Mouse (Mus musculus): ENCODE data around the gene Kcnk18. TPM values are rescaled to one million over a fixed set of nuclear protein-coding genes. Genes with fewer than 3 reads are reported as not detected.

Kcnk18 gene
- polyA plus RNA-seq, 1 experiment = not detected

DNA sequence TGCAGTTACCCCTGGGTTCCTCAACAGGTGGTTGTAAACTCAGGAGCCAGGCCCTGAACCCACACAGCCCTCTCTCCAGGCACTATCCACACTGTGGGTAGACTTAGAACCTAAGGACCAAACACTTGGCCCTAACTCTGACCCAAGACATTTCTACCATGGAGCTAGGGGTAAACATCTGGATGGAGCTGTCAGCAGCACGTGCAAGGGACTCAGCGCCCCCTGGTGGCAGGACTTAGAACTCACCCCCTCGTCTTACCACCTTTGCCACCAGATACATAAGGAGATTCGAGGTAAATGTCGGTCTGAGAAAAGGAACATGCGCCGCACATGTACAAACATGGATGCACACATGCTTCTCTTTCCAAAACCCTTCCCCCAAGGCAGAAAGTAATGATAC is 20.9 kb upstream of the Kcnk18 start:
- no peak overlapping the region for H3K4me3 ChIP-seq (ENCODE audit: insufficient read depth, poor library complexity, severe bottlenecking)
- no peaks in the 10 kb centered on the region for H3K36me3 ChIP-seq (ENCODE audit: control insufficient read depth, insufficient read depth)
- H3K79me3 ChIP-seq (ENCODE audit: low read depth) = no peaks in the 10 kb centered on the region
- H3K27me3 ChIP-seq (ENCODE audit: control insufficient read depth, insufficient read depth, insufficient read length) = peaks cover 14% of the 10 kb centered on the region
- TF ChIP-seq USF1 (IDR thresholded peaks at IDR 0.05; ENCODE audit: low read depth) (no peak), MAX (IDR thresholded peaks at IDR 0.05) (peak; percentile 55), CTCF (IDR thresholded peaks at IDR 0.05; ENCODE audit: control insufficient read depth, insufficient read depth, insufficient read length) (peak; percentile 55)
- no peak overlapping the region for H3ac ChIP-seq (ENCODE audit: control insufficient read depth, insufficient read length, low read depth)
- H3K79me2 ChIP-seq (ENCODE audit: control insufficient read depth, insufficient read depth) = no peaks in the 10 kb centered on the region

DNA sequence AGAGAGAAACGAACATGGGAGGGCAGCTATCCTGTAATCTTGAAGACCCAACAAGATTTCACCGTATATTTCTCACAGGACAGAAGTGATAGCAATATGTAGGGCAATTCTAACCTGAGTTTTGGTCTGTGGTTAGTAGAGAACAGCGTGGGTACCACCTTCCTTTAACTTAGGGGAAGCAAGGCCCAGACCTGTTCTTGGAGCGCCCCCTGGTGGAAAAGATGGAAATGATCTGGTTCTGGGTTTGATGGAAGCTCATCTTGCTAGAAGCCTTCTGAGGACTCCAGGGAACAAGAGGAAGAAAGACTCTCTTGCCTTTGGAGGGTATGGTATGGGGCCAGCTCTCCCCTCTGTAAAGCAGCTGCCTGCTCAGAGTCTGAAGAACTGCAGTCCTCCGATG is 10.5 kb upstream of the Kcnk18 start:
- Histone ChIP-seq H3K4me3 (ENCODE audit: insufficient read depth, poor library complexity, severe bottlenecking) (no peak overlapping the region), H3K79me2 (ENCODE audit: control insufficient read depth, insufficient read depth) (no peaks in the 10 kb centered on the region), H3K36me3 (ENCODE audit: control insufficient read depth, insufficient read depth) (no peaks in the 10 kb centered on the region), H3ac (ENCODE audit: control insufficient read depth, insufficient read length, low read depth) (no peak overlapping the region), H3K79me3 (ENCODE audit: low read depth) (no peaks in the 10 kb centered on the region), H3K27me3 (ENCODE audit: control insufficient read depth, insufficient read depth, insufficient read length) (peaks cover 7% of the 10 kb centered on the region)
- TF ChIP-seq MYOG (IDR thresholded peaks at IDR 0.05; ENCODE audit: control insufficient read depth, extremely low read depth, insufficient read length) = no peak
- TF ChIP-seq MYOD1 (IDR thresholded peaks at IDR 0.05; ENCODE audit: control insufficient read depth, insufficient read length, low read depth) = no peak
- peak; percentile 34 for TF ChIP-seq CTCF (IDR thresholded peaks at IDR 0.05; ENCODE audit: control insufficient read depth, insufficient read depth, insufficient read length)
- no peak for TF ChIP-seq FOSL1 (IDR thresholded peaks at IDR 0.05; ENCODE audit: insufficient read depth, low read length, poor library complexity, severe bottlenecking)
- TF ChIP-seq CEBPB (IDR thresholded peaks at IDR 0.05; ENCODE audit: low read depth) = no peak
- TF ChIP-seq USF1 (IDR thresholded peaks at IDR 0.05; ENCODE audit: low read depth) = no peak
- TF ChIP-seq MAX (IDR thresholded peaks at IDR 0.05) = no peak

DNA sequence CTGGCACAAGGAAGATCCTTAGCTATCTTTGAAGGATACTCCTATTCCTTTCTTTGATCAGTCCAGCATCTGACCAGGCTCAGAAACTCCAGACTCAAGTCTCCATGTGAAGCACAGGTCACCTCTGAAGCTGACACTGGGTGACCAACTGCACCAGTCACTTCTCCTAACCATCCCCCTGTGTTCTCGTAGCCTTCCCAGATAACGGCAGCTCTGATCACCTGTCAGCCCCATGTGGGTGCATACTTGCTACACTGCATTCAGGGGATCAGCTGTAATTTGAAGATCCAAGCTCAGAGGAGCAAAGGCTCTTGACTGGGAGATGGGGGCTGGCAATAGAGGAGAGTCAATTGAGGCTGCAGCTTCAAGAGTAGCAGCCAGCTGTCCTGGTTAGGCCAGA is 10.0 kb upstream of the Kcnk18 start:
- Histone ChIP-seq H3K36me3 (ENCODE audit: control insufficient read depth, insufficient read depth) (no peaks in the 10 kb centered on the region), H3K79me2 (ENCODE audit: control insufficient read depth, insufficient read depth) (no peaks in the 10 kb centered on the region), H3ac (ENCODE audit: control insufficient read depth, insufficient read length, low read depth) (no peak overlapping the region), H3K27me3 (ENCODE audit: control insufficient read depth, insufficient read depth, insufficient read length) (peaks cover 7% of the 10 kb centered on the region), H3K79me3 (ENCODE audit: low read depth) (no peaks in the 10 kb centered on the region), H3K4me3 (ENCODE audit: insufficient read depth, poor library complexity, severe bottlenecking) (no peak overlapping the region)
- TF ChIP-seq MYOG (IDR thresholded peaks at IDR 0.05; ENCODE audit: control insufficient read depth, extremely low read depth, insufficient read length) (no peak), USF1 (IDR thresholded peaks at IDR 0.05; ENCODE audit: low read depth) (no peak), MAX (IDR thresholded peaks at IDR 0.05) (no peak), CTCF (IDR thresholded peaks at IDR 0.05; ENCODE audit: control insufficient read depth, insufficient read depth, insufficient read length) (no peak), FOSL1 (IDR thresholded peaks at IDR 0.05; ENCODE audit: insufficient read depth, low read length, poor library complexity, severe bottlenecking) (no peak), MYOD1 (IDR thresholded peaks at IDR 0.05; ENCODE audit: control insufficient read depth, insufficient read length, low read depth) (no peak), CEBPB (IDR thresholded peaks at IDR 0.05; ENCODE audit: low read depth) (no peak)

DNA sequence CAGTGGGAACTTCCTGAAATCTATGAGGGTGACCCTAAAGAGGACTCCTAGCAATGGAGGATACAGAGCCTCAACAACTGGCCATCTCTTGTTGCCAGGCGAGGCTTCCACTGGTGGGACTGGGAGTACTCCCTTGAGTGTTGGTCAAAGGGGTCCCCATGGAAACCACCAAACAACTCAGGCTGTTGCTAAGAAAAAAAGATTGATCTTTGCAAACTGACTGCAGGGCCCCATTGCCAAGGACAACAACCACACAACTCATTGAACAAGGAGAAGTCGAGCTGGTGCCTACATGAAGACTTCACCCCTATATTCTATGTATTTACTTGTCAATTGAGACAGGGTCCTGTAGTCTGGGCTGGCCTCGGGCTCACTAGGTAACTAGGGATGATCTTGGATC is 2.1 kb upstream of the Kcnk18 start:
- Histone ChIP-seq H3K27me3 (ENCODE audit: control insufficient read depth, insufficient read depth, insufficient read length) (peaks cover 31% of the 10 kb centered on the region), H3ac (ENCODE audit: control insufficient read depth, insufficient read length, low read depth) (no peak overlapping the region), H3K36me3 (ENCODE audit: control insufficient read depth, insufficient read depth) (no peaks in the 10 kb centered on the region), H3K79me3 (ENCODE audit: low read depth) (no peaks in the 10 kb centered on the region), H3K4me3 (ENCODE audit: insufficient read depth, poor library complexity, severe bottlenecking) (no peak overlapping the region), H3K79me2 (ENCODE audit: control insufficient read depth, insufficient read depth) (no peaks in the 10 kb centered on the region)
- no peak for TF ChIP-seq MYOD1 (IDR thresholded peaks at IDR 0.05; ENCODE audit: control insufficient read depth, insufficient read length, low read depth)
- no peak for TF ChIP-seq USF1 (IDR thresholded peaks at IDR 0.05; ENCODE audit: low read depth)
- TF ChIP-seq MYOG (IDR thresholded peaks at IDR 0.05; ENCODE audit: control insufficient read depth, extremely low read depth, insufficient read length) = no peak
- no peak for TF ChIP-seq CTCF (IDR thresholded peaks at IDR 0.05; ENCODE audit: control insufficient read depth, insufficient read depth, insufficient read length)
- no peak for TF ChIP-seq MAX (IDR thresholded peaks at IDR 0.05)

DNA sequence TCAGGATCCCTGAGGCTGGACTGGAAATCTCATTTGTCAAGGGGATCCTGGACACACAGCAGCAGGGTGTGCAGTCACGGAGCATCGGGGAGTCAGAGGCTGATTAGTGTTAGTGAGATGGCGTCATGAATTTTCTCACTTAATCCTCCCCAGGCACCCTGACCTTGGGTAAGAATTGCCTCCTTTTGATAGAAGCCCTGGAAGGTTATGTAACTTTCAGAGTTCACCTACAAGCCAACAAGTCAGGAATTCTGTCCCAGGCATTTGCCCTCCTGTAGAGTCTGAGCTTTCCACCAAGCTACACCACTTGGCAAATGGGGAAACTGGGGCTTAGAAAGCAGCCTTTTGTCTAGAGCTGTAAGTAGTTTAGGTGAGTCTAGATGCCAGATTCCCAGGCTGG is 2.1 kb downstream of the Kcnk18 start:
- Histone ChIP-seq H3ac (ENCODE audit: control insufficient read depth, insufficient read length, low read depth) (no peak overlapping the region), H3K36me3 (ENCODE audit: control insufficient read depth, insufficient read depth) (no peaks in the 10 kb centered on the region), H3K79me2 (ENCODE audit: control insufficient read depth, insufficient read depth) (no peaks in the 10 kb centered on the region), H3K27me3 (ENCODE audit: control insufficient read depth, insufficient read depth, insufficient read length) (peaks cover 31% of the 10 kb centered on the region), H3K79me3 (ENCODE audit: low read depth) (no peaks in the 10 kb centered on the region), H3K4me3 (ENCODE audit: insufficient read depth, poor library complexity, severe bottlenecking) (no peak overlapping the region)
- TF ChIP-seq USF1 (IDR thresholded peaks at IDR 0.05; ENCODE audit: low read depth) (no peak), FOSL1 (IDR thresholded peaks at IDR 0.05; ENCODE audit: insufficient read depth, low read length, poor library complexity, severe bottlenecking) (no peak), CEBPB (IDR thresholded peaks at IDR 0.05; ENCODE audit: low read depth) (no peak), MAX (IDR thresholded peaks at IDR 0.05) (no peak), MYOG (IDR thresholded peaks at IDR 0.05; ENCODE audit: control insufficient read depth, extremely low read depth, insufficient read length) (no peak), CTCF (IDR thresholded peaks at IDR 0.05; ENCODE audit: control insufficient read depth, insufficient read depth, insufficient read length) (no peak), MYOD1 (IDR thresholded peaks at IDR 0.05; ENCODE audit: control insufficient read depth, insufficient read length, low read depth) (no peak)

DNA sequence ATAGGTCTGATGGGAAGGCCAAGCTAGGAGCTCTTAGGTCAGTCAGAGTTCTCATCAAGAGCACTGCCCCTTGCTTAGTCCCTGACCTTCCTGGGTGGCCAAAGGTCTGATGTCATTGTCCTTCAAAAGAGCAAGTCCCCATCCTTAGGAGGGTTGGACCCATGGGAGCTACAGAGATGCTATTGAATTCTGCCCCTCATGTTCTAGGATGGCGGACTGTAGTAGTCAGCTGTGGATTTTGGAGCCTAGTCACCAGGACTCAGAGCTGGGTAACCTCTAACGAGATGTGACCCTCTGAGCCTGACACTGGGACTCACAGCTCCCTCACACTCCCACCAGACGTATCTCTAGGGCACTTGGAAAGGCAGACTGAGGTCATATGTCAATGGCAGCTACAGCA is 9.4 kb downstream of the Kcnk18 start:
- Histone ChIP-seq H3K36me3 (ENCODE audit: control insufficient read depth, insufficient read depth) (no peaks in the 10 kb centered on the region), H3K27me3 (ENCODE audit: control insufficient read depth, insufficient read depth, insufficient read length) (no peaks in the 10 kb centered on the region), H3ac (ENCODE audit: control insufficient read depth, insufficient read length, low read depth) (no peak overlapping the region), H3K4me3 (ENCODE audit: insufficient read depth, poor library complexity, severe bottlenecking) (no peak overlapping the region), H3K79me2 (ENCODE audit: control insufficient read depth, insufficient read depth) (no peaks in the 10 kb centered on the region), H3K79me3 (ENCODE audit: low read depth) (no peaks in the 10 kb centered on the region)
- TF ChIP-seq MYOD1 (IDR thresholded peaks at IDR 0.05; ENCODE audit: control insufficient read depth, insufficient read length, low read depth) = no peak
- TF ChIP-seq MAX (IDR thresholded peaks at IDR 0.05) = no peak
- TF ChIP-seq USF1 (IDR thresholded peaks at IDR 0.05; ENCODE audit: low read depth) = no peak
- no peak for TF ChIP-seq MYOG (IDR thresholded peaks at IDR 0.05; ENCODE audit: control insufficient read depth, extremely low read depth, insufficient read length)
- no peak for TF ChIP-seq CTCF (IDR thresholded peaks at IDR 0.05; ENCODE audit: control insufficient read depth, insufficient read depth, insufficient read length)
- TF ChIP-seq FOSL1 (IDR thresholded peaks at IDR 0.05; ENCODE audit: insufficient read depth, low read length, poor library complexity, severe bottlenecking) = no peak
- no peak for TF ChIP-seq CEBPB (IDR thresholded peaks at IDR 0.05; ENCODE audit: low read depth)
